Mouse (Mus musculus): ENCODE measurements around the gene Nfkb2.

The Nfkb2 gene

GRCm38 (mm10) chr19:46308706-46309435 is 4.8 kb downstream of the Nfkb2 start:
- peak; percentile 86 for DNase-seq (ENCODE audit: extremely low spot score)

- no peak for DNase-seq (ENCODE audit: extremely low spot score)
Measured at GRCm38 (mm10) chr19:46309651-46310305, 5.7 kb downstream of the Nfkb2 start.

- no peak for DNase-seq (ENCODE audit: extremely low spot score)
Measured at GRCm38 (mm10) chr19:46310312-46310865, 6.3 kb downstream of the Nfkb2 start.

GRCm38 (mm10) chr19:46311341-46311740 is 7.2 kb downstream of the Nfkb2 start:
- no peak for DNase-seq (ENCODE audit: extremely low spot score)

DNA sequence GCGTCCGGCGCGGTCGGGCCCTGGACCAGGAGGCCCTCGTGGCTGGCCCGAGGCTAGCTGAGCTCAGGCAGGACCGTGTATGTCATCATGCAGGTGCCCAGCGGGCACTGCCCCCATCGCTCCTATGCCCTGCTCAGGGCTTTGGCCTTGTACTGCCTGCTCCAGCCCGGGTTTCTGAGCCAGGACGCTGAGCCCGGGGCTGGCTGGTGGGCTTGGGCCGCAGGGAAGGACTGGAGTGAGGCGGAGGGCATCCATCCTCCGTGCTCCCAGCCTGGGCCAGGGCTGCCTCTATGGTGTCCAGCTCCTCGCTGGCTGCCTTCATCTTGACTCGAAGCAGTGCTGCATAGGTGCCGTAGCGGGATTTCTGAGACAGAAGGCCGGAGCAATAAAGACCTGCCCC is 8.4 kb downstream of the Nfkb2 start:
- DNase-seq (ENCODE audit: extremely low spot score), result no peak

DNA sequence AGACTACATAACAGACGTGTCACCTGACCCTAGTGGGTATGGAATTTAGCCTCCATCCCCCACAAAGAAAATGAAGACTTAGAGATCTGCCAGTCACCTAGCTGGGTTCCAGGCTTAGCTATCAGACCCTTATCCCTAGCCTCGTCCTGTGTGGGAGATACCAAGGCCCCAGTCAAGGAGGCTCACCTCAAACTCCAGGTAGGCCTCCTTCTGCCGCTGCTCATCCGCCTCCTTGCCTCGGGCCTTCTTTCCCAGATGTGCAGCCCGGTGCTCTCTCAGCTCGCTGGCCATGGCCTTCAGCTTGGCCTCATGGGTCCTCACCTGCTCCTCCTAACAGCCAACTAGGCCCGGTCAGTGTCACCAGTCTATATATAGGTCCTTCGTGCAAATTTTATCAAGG is 9.0 kb downstream of the Nfkb2 start:
- DNase-seq (ENCODE audit: extremely low spot score), result no peak

DNA sequence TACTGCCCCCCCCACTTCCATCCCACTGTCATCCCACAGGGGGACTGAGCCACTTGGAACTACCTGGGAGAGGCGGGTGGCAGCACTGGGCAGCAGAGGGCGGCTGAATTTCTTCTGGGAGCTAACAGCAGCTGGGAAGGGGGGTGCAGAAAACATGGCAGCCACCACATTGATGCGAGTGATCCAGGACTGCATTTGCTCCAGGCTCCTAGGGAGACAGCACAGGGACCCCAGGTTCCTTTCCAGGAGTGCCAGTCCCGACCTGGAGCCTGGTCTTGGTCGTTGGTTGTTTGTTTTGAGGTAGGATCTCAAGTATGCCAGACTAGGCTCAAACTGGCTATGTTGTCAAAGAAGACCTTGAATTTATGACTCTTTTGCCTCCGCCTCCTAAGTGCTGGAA is 9.5 kb downstream of the Nfkb2 start:
- no peak for DNase-seq (ENCODE audit: extremely low spot score)

- DNase-seq (ENCODE audit: extremely low spot score), result no peak
Measured at GRCm38 (mm10) chr19:46314151-46314601, 10.1 kb downstream of the Nfkb2 start.

- no peak for DNase-seq (ENCODE audit: extremely low spot score)
Measured at GRCm38 (mm10) chr19:46314872-46315742, 11.0 kb downstream of the Nfkb2 start.

GRCm38 (mm10) chr19:46315752-46316610 is 11.9 kb downstream of the Nfkb2 start:
- DNase-seq (ENCODE audit: extremely low spot score), result no peak

DNA sequence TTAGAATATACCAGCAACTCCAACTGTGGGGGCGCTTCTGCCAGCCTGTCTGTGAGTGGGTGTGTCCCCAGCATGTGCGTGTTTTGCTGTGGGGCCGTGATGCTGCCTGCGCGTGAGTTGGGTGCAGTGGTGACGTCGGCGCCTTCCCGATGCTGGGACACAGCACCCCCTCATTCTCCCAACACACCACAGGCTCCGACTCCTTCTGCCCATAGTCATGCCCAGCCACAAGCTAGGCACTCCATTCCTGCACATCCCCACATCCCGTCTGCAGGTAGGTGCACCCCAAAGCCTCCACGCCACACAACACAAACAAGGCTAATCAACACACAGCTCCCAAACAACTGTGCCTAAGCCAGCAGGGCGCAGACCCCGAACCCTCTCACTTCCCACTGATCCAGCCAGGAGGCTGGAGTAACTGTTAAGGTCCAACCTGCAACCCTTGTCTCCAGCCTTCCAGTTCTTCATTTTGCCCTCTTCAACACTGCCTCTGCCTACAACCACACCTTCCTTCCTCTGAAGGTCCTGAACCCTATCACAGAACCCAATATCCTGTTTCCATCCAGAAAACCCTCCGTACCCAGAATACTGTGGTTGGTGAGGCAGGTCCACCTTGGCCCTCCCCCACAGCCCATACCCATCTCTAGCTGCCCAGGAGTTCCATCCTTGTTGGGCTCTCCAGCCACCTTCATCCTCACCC is 12.9 kb downstream of the Nfkb2 start:
- DNase-seq (ENCODE audit: extremely low spot score), result no peak

- DNase-seq (ENCODE audit: extremely low spot score), result no peak
Measured at GRCm38 (mm10) chr19:46317546-46317885, 13.4 kb downstream of the Nfkb2 start.

DNA sequence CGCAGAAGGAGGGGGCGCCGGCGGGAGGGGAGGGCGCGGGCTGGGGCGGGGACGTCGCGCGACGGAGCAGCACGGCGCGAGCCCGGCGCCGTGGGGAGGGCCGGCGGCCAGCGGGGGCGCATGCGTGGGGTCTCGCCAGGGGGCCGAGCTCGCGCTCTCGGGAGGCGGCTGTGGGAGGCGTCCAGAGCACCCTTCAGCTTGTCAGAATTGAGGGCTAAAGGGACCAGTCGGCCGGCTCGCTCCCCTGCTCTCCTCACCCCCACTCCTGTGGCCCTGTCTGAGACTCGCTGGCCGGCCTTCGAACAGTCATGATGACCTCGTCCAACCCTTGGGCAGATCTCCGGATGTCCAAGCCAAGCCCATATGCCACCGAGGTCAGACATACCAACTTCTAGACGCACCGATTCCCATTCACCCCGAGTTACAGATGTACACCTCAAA is 13.9 kb downstream of the Nfkb2 start:
- DNase-seq (ENCODE audit: extremely low spot score), result no peak

DNA sequence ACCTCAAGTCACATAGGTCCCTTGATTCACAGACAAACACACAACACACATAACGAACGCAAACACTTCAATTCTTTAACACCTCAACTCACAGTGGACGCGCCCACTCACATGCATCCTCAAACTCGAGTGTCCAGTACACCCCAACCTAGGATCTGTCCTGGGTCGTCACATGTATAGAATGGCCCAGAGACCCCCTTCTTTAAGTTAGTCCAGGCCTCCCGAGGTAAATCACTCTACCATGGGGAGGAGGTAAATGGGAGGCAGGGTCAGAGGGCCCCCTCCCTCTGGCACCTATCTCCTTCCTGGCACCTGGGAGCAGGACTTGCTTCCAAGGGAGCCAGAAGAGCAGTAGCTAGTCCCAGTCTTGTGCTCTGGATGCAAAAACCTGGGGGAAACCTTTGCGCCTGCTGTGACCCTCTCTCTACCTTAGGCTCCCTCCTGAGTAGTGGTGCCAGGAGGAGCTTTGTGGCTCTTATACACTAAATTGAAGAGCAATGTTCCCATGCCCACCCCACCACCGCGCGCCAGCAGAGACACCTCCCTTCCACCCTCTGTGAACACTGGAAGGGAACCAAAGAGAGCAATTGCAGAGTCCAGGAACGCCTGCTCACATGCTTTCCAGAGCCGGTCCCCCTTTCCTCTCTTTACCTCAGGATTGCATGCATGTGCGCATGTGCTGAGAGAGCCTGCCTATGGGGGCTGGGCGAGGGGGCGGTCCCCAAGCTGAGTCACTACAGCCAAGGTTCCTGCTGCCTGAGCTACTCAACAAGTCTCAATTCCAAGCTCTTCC is 14.7 kb downstream of the Nfkb2 start:
- no peak for DNase-seq (ENCODE audit: extremely low spot score)

DNA sequence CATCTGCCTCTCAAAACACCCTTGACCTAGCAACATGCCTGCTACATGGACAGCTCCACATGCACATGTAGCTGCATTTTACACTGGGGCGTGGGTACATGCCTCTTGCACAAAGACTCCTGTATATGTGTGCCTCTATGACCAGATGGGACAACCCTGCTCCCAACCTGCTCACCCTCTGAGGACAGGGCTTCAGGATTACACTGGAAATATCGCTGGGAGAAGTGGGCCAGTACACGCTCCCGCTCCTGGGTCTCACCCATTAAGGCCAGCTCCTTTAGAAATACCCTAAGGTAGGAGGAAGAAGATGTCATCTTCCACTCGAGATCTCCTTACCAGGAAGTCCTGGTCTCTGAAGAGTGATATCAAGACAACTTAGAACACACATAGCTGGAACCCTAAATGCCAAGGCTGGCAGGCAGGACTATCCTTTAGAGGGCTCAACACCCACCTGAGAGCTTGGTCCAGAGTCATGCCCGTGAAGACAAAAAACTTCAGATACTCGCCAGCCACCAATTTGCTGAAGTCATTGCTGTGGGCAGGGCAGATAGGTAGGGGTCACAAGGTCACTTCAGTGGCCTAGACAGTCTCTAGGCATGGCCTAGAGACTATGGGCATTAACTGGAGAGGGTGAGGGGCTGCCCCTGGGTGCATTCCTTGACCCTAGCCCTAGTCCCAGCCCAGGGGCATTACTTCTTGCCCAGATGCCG is 16.1 kb downstream of the Nfkb2 start:
- no peak for DNase-seq (ENCODE audit: extremely low spot score)

- peak; percentile 55 for DNase-seq (ENCODE audit: extremely low spot score)
Measured at GRCm38 (mm10) chr19:46321101-46321943, 17.2 kb downstream of the Nfkb2 start.

GRCm38 (mm10) chr19:46322144-46322995 is 18.2 kb downstream of the Nfkb2 start:
- no peak for DNase-seq (ENCODE audit: extremely low spot score)

Measured in embryo, embryonic 9.5 days (tissue).